Comparison of ENCODE assay signal across 8 mouse cellular contexts in genomic region chr14:20181466-20181921, GRCm38 (mm10). TPM values are rescaled to one million over a fixed set of nuclear protein-coding genes. Genes with fewer than 3 reads are reported as not detected.
DNase-seq lines count a peak whose midpoint lies in the region; ATAC-seq and TF ChIP-seq lines count a peak whose summit lies in the region.

TSS of gene Kcnk5 (minus strand) at chr14:20181809.

- intact Hi-C loops in left cerebral cortex, adult 2 months (cut with DNase I), result loop anchor here (5.0 kb wide), 1 partner anchor 359 kb away; the partner anchor contains the start of gene Rtraf

- peak within 1 kb of the TSS; percentile 55 for H3K4me3 ChIP-seq in left cerebral cortex, adult 2 months

- no peak within 1 kb of the TSS for H3K27ac ChIP-seq in left cerebral cortex, adult 2 months

- peak; percentile 86 for ATAC-seq in megakaryocyte, adult 5-6 weeks (ENCODE audit: poor library complexity, severe bottlenecking)

- DNase-seq in adrenal gland, adult (ENCODE audit: inconsistent age in 2 of 2, low spot score in 1 of 2), result peak; percentile 94 to 98
- peak; percentile 94 for DNase-seq in embryo, embryonic 10 days (ENCODE audit: low spot score)
- peak; percentile 87 for DNase-seq in gastrocnemius, postnatal 10 days
- DNase-seq in hindlimb bud, embryonic 11.5 days (ENCODE audit: extremely low spot score, low read depth, low spot score), result peak; percentile 52
- DNase-seq in left cerebral cortex, adult 2 months (ENCODE audit: extremely low spot score in 1 of 2, low spot score in 2 of 2), result peak; percentile 56 to 63
- DNase-seq in right cerebral cortex, adult 2 months (ENCODE audit: low spot score in 2 of 2), result peak; percentile 58 to 63
- peak; percentile 58 for DNase-seq in urinary bladder, postnatal 10 days (ENCODE audit: low spot score)

- TF ChIP-seq CTCF in left cerebral cortex, adult 2 months (IDR thresholded peaks at IDR 0.05), result no peak

RNA-seq across cellular contexts. Expression of gene Kcnk5, which starts in this region (rescaled TPM):
- total RNA-seq in gastrocnemius, postnatal 10 days (2021), result 1 to 10 TPM in 1 of 2 experiments, under 1 TPM in 1; 0.99 to 1.9 TPM
- total RNA-seq in left cerebral cortex, adult 2 months (2021), result under 1 TPM; 0.33 to 0.41 TPM
- 0.13 and 0.30 TPM in 2 replicates for total RNA-seq in megakaryocyte, adult 5-6 weeks (2015)
- total RNA-seq in megakaryocyte, adult 5-6 weeks (2017), result 0.22 and 2.0 TPM in 2 replicates

Comparison
In these comparisons a context has a peak if more than half of its experiments do, and no peak if none do; other contexts are left out.
1. Peak in DNase-seq and H3K4me3 ChIP-seq in left cerebral cortex, adult 2 months; RNA of the gene not detected or under 1 TPM.